Mouse (Mus musculus): ENCODE results near the gene Zfp385a. TPM values are rescaled to one million over a fixed set of nuclear protein-coding genes. Genes with fewer than 3 reads are reported as not detected.

The Zfp385a gene
- total and polyA plus RNA-seq, 2 experiments from 2014 or later = 5.5 to 7.9 TPM

GRCm38 (mm10) chr15:103335040-103335439, 4.9 kb downstream of the Zfp385a start:
- no peak overlapping the region for H3K4me2 ChIP-seq (ENCODE audit: low read depth, low read length)
- WGBS = 65% methylated on average over 3 of the region's 3 CpGs
- no peak for ATAC-seq (ENCODE audit: insufficient read depth, low read depth)
- no peak for DNase-seq (ENCODE audit: low spot score)
- H3K4me1 ChIP-seq (ENCODE audit: control insufficient read depth, insufficient read depth) = no peaks in the 10 kb centered on the region
- no peaks in the 10 kb centered on the region for H3K36me3 ChIP-seq (replicated peaks; ENCODE audit: control insufficient read depth, insufficient read depth, low read length)
- H3K9me3 ChIP-seq (replicated peaks; ENCODE audit: control insufficient read depth, low read length) = no peaks in the 10 kb centered on the region
- TF ChIP-seq CTCF (IDR thresholded peaks at IDR 0.05; ENCODE audit: low read depth) (no peak), EP300 (IDR thresholded peaks at IDR 0.05; ENCODE audit: low read depth) (no peak)
- H3K27ac ChIP-seq (ENCODE audit: low read depth) = no peak overlapping the region
- no peak overlapping the region for H3K9ac ChIP-seq (replicated peaks; ENCODE audit: low read depth, low read length)
- H3K4me3 ChIP-seq (ENCODE audit: low read depth, low read length) = no peak overlapping the region
- H3K27me3 ChIP-seq (ENCODE audit: control insufficient read depth, insufficient read depth, low read length) = peaks cover 27% of the 10 kb centered on the region

- Histone ChIP-seq H3K4me2 (ENCODE audit: low read depth, low read length) (no peak overlapping the region), H3K27ac (ENCODE audit: low read depth) (no peak overlapping the region), H3K4me3 (ENCODE audit: low read depth, low read length) (no peak overlapping the region), H3K9ac (replicated peaks; ENCODE audit: low read depth, low read length) (no peak overlapping the region), H3K9me3 (replicated peaks; ENCODE audit: control insufficient read depth, low read length) (no peaks in the 10 kb centered on the region), H3K36me3 (replicated peaks; ENCODE audit: control insufficient read depth, insufficient read depth, low read length) (no peaks in the 10 kb centered on the region), H3K27me3 (ENCODE audit: control insufficient read depth, insufficient read depth, low read length) (peaks cover 20% of the 10 kb centered on the region), H3K4me1 (ENCODE audit: control insufficient read depth, insufficient read depth) (no peaks in the 10 kb centered on the region)
- no peak for TF ChIP-seq EP300 (IDR thresholded peaks at IDR 0.05; ENCODE audit: low read depth)
- no peak for TF ChIP-seq CTCF (IDR thresholded peaks at IDR 0.05; ENCODE audit: low read depth)
- WGBS = 61% methylated on average over 2 of the region's 2 CpGs
- DNase-seq (ENCODE audit: low spot score) (no peak), ATAC-seq (ENCODE audit: insufficient read depth, low read depth) (no peak)
These were observed 5.7 kb downstream of the Zfp385a start for GRCm38 (mm10) chr15:103334194-103334593.

GRCm38 (mm10) chr15:103333738-103334137, 6.2 kb downstream of the Zfp385a start:
- DNase-seq (ENCODE audit: low spot score) = no peak
- WGBS = 78% methylated on average over 5 of the region's 5 CpGs

GRCm38 (mm10) chr15:103333081-103333615, 6.7 kb downstream of the Zfp385a start:
- Histone ChIP-seq H3K9me3 (replicated peaks; ENCODE audit: control insufficient read depth, low read length) (no peaks in the 10 kb centered on the region), H3K4me3 (ENCODE audit: low read depth, low read length) (no peak overlapping the region), H3K27me3 (ENCODE audit: control insufficient read depth, insufficient read depth, low read length) (peaks cover 12% of the 10 kb centered on the region), H3K4me1 (ENCODE audit: control insufficient read depth, insufficient read depth) (no peaks in the 10 kb centered on the region), H3K4me2 (ENCODE audit: low read depth, low read length) (no peak overlapping the region), H3K36me3 (replicated peaks; ENCODE audit: control insufficient read depth, insufficient read depth, low read length) (no peaks in the 10 kb centered on the region), H3K9ac (replicated peaks; ENCODE audit: low read depth, low read length) (no peak overlapping the region), H3K27ac (ENCODE audit: low read depth) (no peak overlapping the region)
- DNase-seq (ENCODE audit: low spot score) (no peak), ATAC-seq (ENCODE audit: insufficient read depth, low read depth) (no peak)
- 61% methylated on average over 5 of the region's 5 CpGs for WGBS
- TF ChIP-seq EP300 (IDR thresholded peaks at IDR 0.05; ENCODE audit: low read depth) = no peak
- TF ChIP-seq CTCF (IDR thresholded peaks at IDR 0.05; ENCODE audit: low read depth) = no peak

More at GRCm38 (mm10) chr15:103333738-103334137, 6.2 kb downstream of the Zfp385a start:
- H3K36me3 ChIP-seq (replicated peaks; ENCODE audit: control insufficient read depth, insufficient read depth, low read length) = no peaks in the 10 kb centered on the region
- H3K9me3 ChIP-seq (replicated peaks; ENCODE audit: control insufficient read depth, low read length) = no peaks in the 10 kb centered on the region
- ATAC-seq (ENCODE audit: insufficient read depth, low read depth) = no peak
- no peak overlapping the region for H3K27ac ChIP-seq (ENCODE audit: low read depth)
- no peak overlapping the region for H3K4me2 ChIP-seq (ENCODE audit: low read depth, low read length)
- no peaks in the 10 kb centered on the region for H3K4me1 ChIP-seq (ENCODE audit: control insufficient read depth, insufficient read depth)
- no peak for TF ChIP-seq EP300 (IDR thresholded peaks at IDR 0.05; ENCODE audit: low read depth)
- peaks cover 16% of the 10 kb centered on the region for H3K27me3 ChIP-seq (ENCODE audit: control insufficient read depth, insufficient read depth, low read length)
- no peak overlapping the region for H3K4me3 ChIP-seq (ENCODE audit: low read depth, low read length)
- H3K9ac ChIP-seq (replicated peaks; ENCODE audit: low read depth, low read length) = no peak overlapping the region

- 0 out of 2 replicates have a peak, but pooled peaks cover 4% of the 10 kb centered on the region for H3K4me1 ChIP-seq (ENCODE audit: control insufficient read depth, insufficient read depth)
- peak overlapping the region; percentile 74 for H3K4me3 ChIP-seq (ENCODE audit: low read depth, low read length)
- TF ChIP-seq EP300 (IDR thresholded peaks at IDR 0.05; ENCODE audit: low read depth) = no peak
- peak; percentile 95 for TF ChIP-seq CTCF (IDR thresholded peaks at IDR 0.05; ENCODE audit: low read depth)
- H3K27me3 ChIP-seq (ENCODE audit: control insufficient read depth, insufficient read depth, low read length) = no peaks in the 10 kb centered on the region
- WGBS = under 1% methylated on average over 40 of the region's 40 CpGs
- peak; percentile 82 for DNase-seq (ENCODE audit: low spot score)
- no peaks in the 10 kb centered on the region for H3K36me3 ChIP-seq (replicated peaks; ENCODE audit: control insufficient read depth, insufficient read depth, low read length)
- H3K9ac ChIP-seq (replicated peaks; ENCODE audit: low read depth, low read length) = peak overlapping the region; percentile 77
- H3K4me2 ChIP-seq (ENCODE audit: low read depth, low read length) = peak overlapping the region; percentile 96
- H3K27ac ChIP-seq (ENCODE audit: low read depth) = peak overlapping the region; percentile 69
- peak; percentile 95 for ATAC-seq (ENCODE audit: insufficient read depth, low read depth)
- no peaks in the 10 kb centered on the region for H3K9me3 ChIP-seq (replicated peaks; ENCODE audit: control insufficient read depth, low read length)
These were observed 16.2 kb downstream of the Zfp385a start for GRCm38 (mm10) chr15:103323455-103324247.

Measured in heart, postnatal 0 days (tissue).